Mouse (Mus musculus) granulocyte monocyte progenitor cell, adult 5-6 weeks (primary cell): ENCODE measurements around the gene Mtmr3. TPM values are rescaled to one million over a fixed set of nuclear protein-coding genes. Genes with fewer than 3 reads are reported as not detected.

Experiments
- ATAC-seq: replicated peaks from 2 replicates; pipeline ENCODE4 v1.8.0; 2016; ENCODE audit warnings: mild to moderate bottlenecking, moderate TSS enrichment, inconsistent platforms; ENCODE audit not compliant: poor library complexity, severe bottlenecking
- total RNA-seq, 2 experiments: library from RNA; stranded (forward) in 1 of 2; stranded (reverse) in 1 of 2; fragments of 200-712, 200-1000 nt in 1 of 2; fragments of >200 nt in 1 of 2; fragmentation: Nextera tagmentation in 1 of 2; gene quantifications; 2 replicates each; pipeline ENCODE4 v1.2.3; 2014 to 2017

The Mtmr3 gene
- 47.6 and 48.6 TPM in 2 replicates for total RNA-seq (2014; fragmentation: Nextera tagmentation)
- total RNA-seq (2017) = 57.7 and 76.1 TPM in 2 replicates

GRCm38 (mm10) chr11:4594608-4595500 lies at the start of gene Mtmr3:
Gene Mtmr3 (minus strand): TSS chr11:4594863.
- peak; percentile 88 for ATAC-seq

GRCm38 (mm10) chr11:4643722-4644121 lies 49.1 kb upstream of the Mtmr3 start:
- ATAC-seq = no peak

- no peak for ATAC-seq
These were observed 46.5 kb upstream of the Mtmr3 start for GRCm38 (mm10) chr11:4641185-4641584.

- ATAC-seq = no peak
These were observed 43.6 kb upstream of the Mtmr3 start for GRCm38 (mm10) chr11:4638261-4638660.

- ATAC-seq = peak; percentile 96
These were observed 43.0 kb upstream of the Mtmr3 start, which contains the start of gene Ascc2 for GRCm38 (mm10) chr11:4637534-4638234. Gene Ascc2 (plus strand): TSS chr11:4637747.

GRCm38 (mm10) chr11:4636782-4637342 lies 42.2 kb upstream of the Mtmr3 start:
- no peak for ATAC-seq

- no peak for ATAC-seq
These were observed 39.7 kb upstream of the Mtmr3 start for GRCm38 (mm10) chr11:4634395-4634794.

- ATAC-seq = no peak
These were observed 38.8 kb upstream of the Mtmr3 start for GRCm38 (mm10) chr11:4633420-4633819.

GRCm38 (mm10) chr11:4629861-4630280 lies 35.2 kb upstream of the Mtmr3 start:
- ATAC-seq = no peak

GRCm38 (mm10) chr11:4627636-4628035 lies 33.0 kb upstream of the Mtmr3 start:
- ATAC-seq = no peak

- ATAC-seq = no peak
These were observed 31.3 kb upstream of the Mtmr3 start for GRCm38 (mm10) chr11:4625931-4626330.

GRCm38 (mm10) chr11:4622997-4623396 lies 28.3 kb upstream of the Mtmr3 start:
- ATAC-seq = no peak

- ATAC-seq = no peak
These were observed 27.9 kb upstream of the Mtmr3 start for GRCm38 (mm10) chr11:4622442-4622986.

GRCm38 (mm10) chr11:4621866-4622265 lies 27.2 kb upstream of the Mtmr3 start:
- ATAC-seq = no peak

GRCm38 (mm10) chr11:4620501-4621108 lies 25.9 kb upstream of the Mtmr3 start:
- no peak for ATAC-seq

- ATAC-seq = no peak
These were observed 25.4 kb upstream of the Mtmr3 start, which contains the start of gene Gm11032 for GRCm38 (mm10) chr11:4620017-4620485. Gene Gm11032 (plus strand): TSS chr11:4620067.

- no peak for ATAC-seq
These were observed 17.2 kb upstream of the Mtmr3 start for GRCm38 (mm10) chr11:4611904-4612303.

GRCm38 (mm10) chr11:4606541-4606940 lies 11.9 kb upstream of the Mtmr3 start:
- ATAC-seq = no peak

GRCm38 (mm10) chr11:4605414-4605813 lies 10.8 kb upstream of the Mtmr3 start:
- ATAC-seq = peak; percentile 71

- no peak for ATAC-seq
These were observed 9.8 kb upstream of the Mtmr3 start for GRCm38 (mm10) chr11:4604441-4604840.
